Mouse (Mus musculus): ENCODE measurements around the gene Smim24. TPM values are rescaled to one million over a fixed set of nuclear protein-coding genes. Genes with fewer than 3 reads are reported as not detected.

Gene Smim24
- total and polyA plus RNA-seq, 2 experiments from 2014 or later, result 1.4 to 3.7 TPM

DNA sequence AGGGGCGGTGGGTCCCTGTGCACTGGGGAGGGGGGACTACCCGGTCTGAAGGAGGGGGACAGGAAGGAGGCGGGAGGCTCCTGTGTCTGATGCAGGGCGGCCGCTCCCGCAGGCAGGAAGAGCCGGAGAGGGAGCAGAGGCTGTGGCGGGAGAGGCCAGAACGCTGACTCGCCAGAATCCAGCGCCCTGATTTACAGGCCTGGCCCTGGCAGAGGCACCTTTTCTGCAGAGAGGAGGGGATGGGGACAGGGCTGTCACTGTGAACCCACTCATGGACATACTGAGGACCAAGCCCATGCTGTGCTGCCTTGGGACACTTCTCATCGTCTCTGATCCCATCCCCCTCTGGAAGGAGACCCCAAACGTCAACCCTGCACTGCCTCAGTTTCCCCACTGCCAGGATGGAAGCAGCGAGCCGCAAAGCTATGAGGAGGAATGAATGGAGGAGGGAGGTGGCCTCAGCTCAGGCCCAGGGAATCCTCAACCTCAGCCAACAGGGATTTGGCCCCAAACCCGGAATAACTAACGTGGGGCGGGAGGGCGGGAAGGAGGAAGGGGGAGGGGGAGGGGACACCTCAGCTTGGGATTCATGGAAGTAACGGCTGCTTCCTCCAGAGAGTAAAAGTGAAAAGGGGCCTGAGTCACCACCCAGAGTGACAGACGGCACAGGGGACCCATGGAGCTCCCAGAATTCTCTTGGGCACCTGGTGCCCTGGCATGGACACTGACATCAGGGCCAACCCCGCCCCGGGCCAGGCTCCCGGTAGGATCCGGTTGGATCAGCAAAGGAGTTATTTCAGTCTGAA is 31.6 kb downstream of the Smim24 start:
- H3K9ac ChIP-seq (replicated peaks; ENCODE audit: low read length), result no peak overlapping the region; the same call in 1 of the 2 replicates
- H3K27ac ChIP-seq, result peak overlapping the region; percentile 54; the same call in 1 of the 2 replicates
- TF ChIP-seq CTCF (IDR thresholded peaks at IDR 0.05; ENCODE audit: low read depth), result no peak
- peaks cover 9% of the 10 kb centered on the region for H3K4me1 ChIP-seq (ENCODE audit: insufficient read depth, low read length)
- 7% methylated on average over 23 of the region's 25 CpGs for WGBS
- no peaks in the 10 kb centered on the region for H3K27me3 ChIP-seq (ENCODE audit: insufficient read depth, low read length)
- H3K4me2 ChIP-seq (ENCODE audit: low read depth, low read length), result peak overlapping the region; percentile 26
- DNase-seq (ENCODE audit: low spot score) (peak; percentile 51), ATAC-seq (peak; percentile 9; the same call in 1 of the 2 replicates)
- 0 out of 2 replicates have a peak overlapping the region, but pooled peaks have one; percentile 4 for H3K4me3 ChIP-seq (ENCODE audit: low read length)
- no peaks in the 10 kb centered on the region for H3K36me3 ChIP-seq (ENCODE audit: insufficient read depth, low read length)
- H3K9me3 ChIP-seq (ENCODE audit: low read length), result no peaks in the 10 kb centered on the region

DNA sequence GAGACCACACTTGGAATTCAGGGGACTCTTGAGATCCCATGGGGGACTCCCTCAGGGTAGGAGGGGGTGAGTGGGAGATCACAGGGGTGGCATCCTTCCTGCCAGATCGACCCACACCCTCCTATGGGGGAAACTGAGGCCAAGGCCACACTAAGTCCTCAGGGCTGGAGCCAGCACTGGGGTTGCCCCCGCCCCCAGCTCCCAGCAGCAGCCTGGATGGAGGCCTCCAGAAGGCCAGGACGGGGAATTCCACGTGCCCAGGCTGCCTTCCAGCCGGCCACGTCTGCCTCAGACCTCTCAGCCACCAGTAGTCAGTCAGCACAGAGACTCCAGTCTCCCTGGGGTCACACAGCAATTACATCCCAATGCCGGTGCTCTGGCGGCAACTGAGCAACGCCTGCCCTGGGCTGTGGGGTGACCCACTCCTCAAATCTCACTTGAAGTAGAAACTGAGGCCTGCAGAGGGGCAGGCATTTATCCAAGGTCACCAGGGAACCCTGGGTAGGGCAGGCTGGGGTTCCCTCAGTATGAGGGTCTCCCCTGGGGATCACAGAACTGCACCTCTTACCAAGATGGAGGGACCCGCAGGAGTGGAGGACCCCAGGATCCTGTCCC is 32.5 kb downstream of the Smim24 start:
- H3K27ac ChIP-seq, result peak overlapping the region; percentile 54; the same call in 1 of the 2 replicates
- ATAC-seq (no peak), DNase-seq (ENCODE audit: low spot score) (peak; percentile 10)
- H3K4me3 ChIP-seq (ENCODE audit: low read length), result no peak overlapping the region
- no peaks in the 10 kb centered on the region for H3K27me3 ChIP-seq (ENCODE audit: insufficient read depth, low read length)
- WGBS, result 28% methylated on average over 10 of the region's 10 CpGs
- peak overlapping the region; percentile 26; the same call in 1 of the 2 replicates for H3K4me2 ChIP-seq (ENCODE audit: low read depth, low read length)
- no peaks in the 10 kb centered on the region for H3K9me3 ChIP-seq (ENCODE audit: low read length)
- peaks cover 9% of the 10 kb centered on the region for H3K4me1 ChIP-seq (ENCODE audit: insufficient read depth, low read length)
- no peak for TF ChIP-seq CTCF (IDR thresholded peaks at IDR 0.05; ENCODE audit: low read depth)
- H3K9ac ChIP-seq (replicated peaks; ENCODE audit: low read length), result no peak overlapping the region
- H3K36me3 ChIP-seq (ENCODE audit: insufficient read depth, low read length), result no peaks in the 10 kb centered on the region

DNA sequence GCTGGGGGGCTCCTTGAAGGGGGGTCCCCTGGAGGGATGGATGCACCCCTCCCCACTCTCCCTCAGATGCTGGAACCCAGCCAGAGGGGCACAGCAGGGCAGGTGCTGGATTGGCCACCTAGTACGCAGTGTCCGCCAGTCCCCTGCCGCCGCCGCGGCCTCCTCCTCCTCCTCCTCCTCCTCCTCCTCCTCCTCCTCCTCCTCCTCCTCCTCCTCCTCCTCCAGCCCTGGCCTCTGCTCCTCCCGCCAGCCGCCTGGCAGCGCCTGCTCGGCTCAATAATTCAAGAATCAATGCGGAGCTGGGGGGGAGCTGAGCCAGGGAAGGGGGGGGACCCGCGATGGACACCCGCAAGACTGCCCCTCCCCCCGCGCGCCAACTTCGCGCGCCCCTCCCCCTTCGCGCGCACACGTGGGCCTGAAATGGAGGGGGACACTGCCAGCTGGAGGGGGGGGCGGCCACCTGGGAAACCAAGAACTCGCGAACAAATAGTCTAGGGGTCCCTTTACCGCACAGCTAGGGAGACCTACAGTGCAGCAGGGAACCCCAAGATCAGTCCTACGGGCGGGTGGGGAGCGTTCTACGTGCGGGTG is 33.3 kb downstream of the Smim24 start:
- DNase-seq (ENCODE audit: low spot score) (peak; percentile 38), ATAC-seq (no peak)
- Histone ChIP-seq H3K27ac (no peak overlapping the region), H3K27me3 (ENCODE audit: insufficient read depth, low read length) (no peaks in the 10 kb centered on the region), H3K4me2 (ENCODE audit: low read depth, low read length) (peak overlapping the region; percentile 87), H3K4me1 (ENCODE audit: insufficient read depth, low read length) (peaks cover 9% of the 10 kb centered on the region), H3K4me3 (ENCODE audit: low read length) (peak overlapping the region; percentile 47), H3K36me3 (ENCODE audit: insufficient read depth, low read length) (no peaks in the 10 kb centered on the region), H3K9me3 (ENCODE audit: low read length) (no peaks in the 10 kb centered on the region), H3K9ac (replicated peaks; ENCODE audit: low read length) (peak overlapping the region; percentile 52)
- no peak for TF ChIP-seq CTCF (IDR thresholded peaks at IDR 0.05; ENCODE audit: low read depth)
- 3% methylated on average over 15 of the region's 33 CpGs for WGBS

DNA sequence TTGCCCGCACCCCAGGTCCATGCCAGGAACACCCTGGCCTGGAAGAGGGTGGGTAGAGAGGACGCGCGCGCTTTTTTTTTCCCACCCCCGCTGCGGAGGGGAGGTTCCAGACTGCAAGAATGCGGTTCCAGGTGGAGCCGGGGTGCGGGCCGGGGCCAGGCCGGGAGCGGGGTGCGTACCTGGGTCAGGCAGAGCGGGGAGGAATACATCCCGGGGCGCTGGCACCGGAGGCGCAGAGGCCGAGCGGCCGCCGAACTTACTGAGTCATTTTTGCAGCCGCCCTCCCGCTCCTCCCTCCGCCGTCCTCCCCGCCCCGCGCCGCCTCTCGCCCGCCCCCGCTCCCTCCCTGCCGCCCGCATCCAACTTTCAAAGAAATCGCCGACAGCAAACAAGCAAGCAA is 34.0 kb downstream of the Smim24 start:
- no peak for TF ChIP-seq CTCF (IDR thresholded peaks at IDR 0.05; ENCODE audit: low read depth)
- Histone ChIP-seq H3K4me3 (ENCODE audit: low read length) (peak overlapping the region; percentile 47), H3K27me3 (ENCODE audit: insufficient read depth, low read length) (no peaks in the 10 kb centered on the region), H3K4me2 (ENCODE audit: low read depth, low read length) (peak overlapping the region; percentile 87), H3K9ac (replicated peaks; ENCODE audit: low read length) (peak overlapping the region; percentile 52), H3K4me1 (ENCODE audit: insufficient read depth, low read length) (peaks cover 9% of the 10 kb centered on the region), H3K9me3 (ENCODE audit: low read length) (no peaks in the 10 kb centered on the region), H3K27ac (no peak overlapping the region), H3K36me3 (ENCODE audit: insufficient read depth, low read length) (no peaks in the 10 kb centered on the region)
- no peak for ATAC-seq
- DNase-seq (ENCODE audit: low spot score), result peak; percentile 4
- WGBS, result 4% methylated on average over 25 of the region's 38 CpGs

DNA sequence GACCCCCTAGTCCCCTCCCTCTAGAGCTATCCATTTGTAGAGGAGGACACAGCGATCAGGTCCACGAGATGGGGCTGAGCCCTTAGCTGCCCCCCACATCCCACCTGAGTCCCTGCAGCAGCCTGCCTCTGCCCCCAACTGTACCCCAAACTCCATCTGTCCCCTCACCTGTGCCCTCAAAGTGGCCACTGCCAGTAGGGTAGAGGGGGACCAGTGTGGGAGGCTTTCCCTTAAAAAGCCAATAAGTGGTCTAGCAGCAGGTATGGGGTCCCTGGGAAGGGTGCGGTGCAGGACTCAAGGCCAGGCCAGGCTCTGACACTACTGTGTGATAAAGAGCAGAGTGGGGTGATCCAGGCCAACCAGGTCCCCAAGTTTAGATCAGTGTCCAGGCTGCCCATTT is 34.5 kb downstream of the Smim24 start:
- peaks cover 9% of the 10 kb centered on the region for H3K4me1 ChIP-seq (ENCODE audit: insufficient read depth, low read length)
- ATAC-seq (no peak), DNase-seq (ENCODE audit: low spot score) (no peak)
- peak overlapping the region; percentile 87 for H3K4me2 ChIP-seq (ENCODE audit: low read depth, low read length)
- no peak for TF ChIP-seq CTCF (IDR thresholded peaks at IDR 0.05; ENCODE audit: low read depth)
- H3K9me3 ChIP-seq (ENCODE audit: low read length), result no peaks in the 10 kb centered on the region
- H3K4me3 ChIP-seq (ENCODE audit: low read length), result peak overlapping the region; percentile 47
- WGBS, result 30% methylated on average over 3 of the region's 3 CpGs
- peak overlapping the region; percentile 52; the same call in 1 of the 2 replicates for H3K9ac ChIP-seq (replicated peaks; ENCODE audit: low read length)
- no peaks in the 10 kb centered on the region for H3K36me3 ChIP-seq (ENCODE audit: insufficient read depth, low read length)
- H3K27me3 ChIP-seq (ENCODE audit: insufficient read depth, low read length), result no peaks in the 10 kb centered on the region
- no peak overlapping the region for H3K27ac ChIP-seq

DNA sequence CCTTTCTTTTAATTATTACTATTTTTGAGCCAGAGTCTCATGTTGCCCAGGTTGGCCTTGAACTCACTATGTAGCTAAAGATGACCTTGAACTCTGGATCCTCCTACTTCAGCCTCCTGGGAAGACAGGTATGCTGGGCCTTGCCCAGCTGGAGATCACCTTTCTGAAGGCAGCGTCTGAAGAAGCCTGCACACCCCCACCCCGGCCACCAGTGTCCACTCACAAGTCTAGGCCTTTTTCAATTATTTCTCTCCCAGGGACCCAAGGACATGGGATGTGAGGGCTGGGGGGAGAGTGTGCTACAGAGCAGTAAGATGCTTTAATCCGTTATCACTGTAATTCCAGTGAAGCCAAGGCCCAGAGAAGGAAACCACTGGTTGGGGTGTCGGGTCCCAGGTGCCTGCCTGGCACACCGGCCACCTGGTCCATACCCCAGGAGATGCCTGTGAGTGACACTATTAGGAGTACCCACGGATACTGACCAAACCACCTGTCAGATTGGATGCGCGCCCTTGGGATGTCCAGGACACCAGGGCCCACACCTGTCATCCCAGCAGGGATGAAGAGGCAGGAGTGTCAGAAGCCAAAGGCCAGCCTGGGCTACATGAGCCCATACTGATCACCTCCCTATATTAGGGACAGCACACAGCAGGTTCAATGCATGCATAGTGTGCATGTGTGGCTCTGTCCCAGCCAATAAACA is 35.1 kb downstream of the Smim24 start:
- Histone ChIP-seq H3K9ac (replicated peaks; ENCODE audit: low read length) (no peak overlapping the region), H3K9me3 (ENCODE audit: low read length) (no peaks in the 10 kb centered on the region), H3K36me3 (ENCODE audit: insufficient read depth, low read length) (no peaks in the 10 kb centered on the region), H3K4me1 (ENCODE audit: insufficient read depth, low read length) (peaks cover 9% of the 10 kb centered on the region), H3K27ac (no peak overlapping the region), H3K4me2 (ENCODE audit: low read depth, low read length) (no peak overlapping the region), H3K27me3 (ENCODE audit: insufficient read depth, low read length) (no peaks in the 10 kb centered on the region), H3K4me3 (ENCODE audit: low read length) (no peak overlapping the region)
- no peak for DNase-seq (ENCODE audit: low spot score)
- TF ChIP-seq CTCF (IDR thresholded peaks at IDR 0.05; ENCODE audit: low read depth), result no peak
- 78% methylated on average over 8 of the region's 8 CpGs for whole genome bisulfite sequencing
- no peak for ATAC-seq

All from hindbrain, postnatal 0 days (tissue).